Mouse (Mus musculus): ENCODE data around the gene Rhox4b. TPM values are rescaled to one million over a fixed set of nuclear protein-coding genes. Genes with fewer than 3 reads are reported as not detected.
"Not testable (repeated sequence)": the region's sequence is repeated elsewhere in the genome, so short reads cannot be mapped to it uniquely, and the experiment has no call there.

Rhox4b gene
- 0.08 TPM in 1 of 2 replicates, not detected in the other for polyA plus RNA-seq (2014; fragmentation: Nextera tagmentation; extraction: Ambion mirVana)

- not testable (repeated sequence) for H3K27ac ChIP-seq (ENCODE audit: low read depth, low read length); H3K4me1 ChIP-seq (replicated peaks; ENCODE audit: control insufficient read depth, insufficient read depth, low read length); ATAC-seq (replicated peaks; ENCODE audit: low FRiP score); H3K4me2 ChIP-seq; H3K36me3 ChIP-seq (ENCODE audit: control insufficient read depth, insufficient read depth, low read length); H3K27me3 ChIP-seq (replicated peaks; ENCODE audit: control insufficient read depth, insufficient read depth, low read length); H3K4me3 ChIP-seq (ENCODE audit: low read depth, low read length); H3K9me3 ChIP-seq (ENCODE audit: control insufficient read depth, low read length); H3K9ac ChIP-seq (ENCODE audit: low read depth, low read length); DNase-seq (ENCODE audit: low spot score)
- 85% methylated on average over 14 of the region's 15 CpGs for WGBS
Observed at GRCm38 (mm10) chrX:37432194-37432593, at the start of gene Rhox4b. TSS of gene Rhox4b (plus strand) at chrX:37432494.

- not testable (repeated sequence) for H3K4me1 ChIP-seq (replicated peaks; ENCODE audit: control insufficient read depth, insufficient read depth, low read length); H3K27me3 ChIP-seq (replicated peaks; ENCODE audit: control insufficient read depth, insufficient read depth, low read length); H3K27ac ChIP-seq (ENCODE audit: low read depth, low read length); H3K9me3 ChIP-seq (ENCODE audit: control insufficient read depth, low read length); H3K36me3 ChIP-seq (ENCODE audit: control insufficient read depth, insufficient read depth, low read length); H3K4me3 ChIP-seq (ENCODE audit: low read depth, low read length); DNase-seq (ENCODE audit: low spot score); H3K4me2 ChIP-seq; ATAC-seq (replicated peaks; ENCODE audit: low FRiP score); H3K9ac ChIP-seq (ENCODE audit: low read depth, low read length)
- WGBS, result 95% methylated on average over 8 of the region's 16 CpGs
Observed at GRCm38 (mm10) chrX:37390548-37390947, 41.7 kb upstream of the Rhox4b start, which contains the start of gene Rhox4a2. TSS of gene Rhox4a2 (plus strand) at chrX:37390848.

GRCm38 (mm10) chrX:37411767-37412166, 20.5 kb upstream of the Rhox4b start, which contains the start of gene Rhox2b:
TSS of gene Rhox2b (plus strand) at chrX:37412067.
- not testable (repeated sequence) for ATAC-seq (replicated peaks; ENCODE audit: low FRiP score); H3K9me3 ChIP-seq (ENCODE audit: control insufficient read depth, low read length); H3K4me2 ChIP-seq; H3K9ac ChIP-seq (ENCODE audit: low read depth, low read length); H3K36me3 ChIP-seq (ENCODE audit: control insufficient read depth, insufficient read depth, low read length); H3K4me3 ChIP-seq (ENCODE audit: low read depth, low read length); H3K4me1 ChIP-seq (replicated peaks; ENCODE audit: control insufficient read depth, insufficient read depth, low read length); H3K27ac ChIP-seq (ENCODE audit: low read depth, low read length); DNase-seq (ENCODE audit: low spot score); H3K27me3 ChIP-seq (replicated peaks; ENCODE audit: control insufficient read depth, insufficient read depth, low read length)
- WGBS, result no CpG with 5 or more reads among the region's 9 CpGs

- H3K27ac ChIP-seq (ENCODE audit: low read depth, low read length); H3K4me3 ChIP-seq (ENCODE audit: low read depth, low read length); H3K4me2 ChIP-seq; H3K4me1 ChIP-seq (replicated peaks; ENCODE audit: control insufficient read depth, insufficient read depth, low read length); H3K36me3 ChIP-seq (ENCODE audit: control insufficient read depth, insufficient read depth, low read length); H3K9me3 ChIP-seq (ENCODE audit: control insufficient read depth, low read length); ATAC-seq (replicated peaks; ENCODE audit: low FRiP score); H3K9ac ChIP-seq (ENCODE audit: low read depth, low read length); DNase-seq (ENCODE audit: low spot score); H3K27me3 ChIP-seq (replicated peaks; ENCODE audit: control insufficient read depth, insufficient read depth, low read length): not testable (repeated sequence)
- 92% methylated on average over 7 of the region's 10 CpGs for WGBS
Observed at GRCm38 (mm10) chrX:37453380-37453779, 21.1 kb downstream of the Rhox4b start, which contains the start of gene Rhox2c. TSS of gene Rhox2c (plus strand) at chrX:37453680.

GRCm38 (mm10) chrX:37458285-37458684, 26.0 kb downstream of the Rhox4b start, which contains the start of gene Rhox3c:
TSS of gene Rhox3c (plus strand) at chrX:37458585.
- not testable (repeated sequence) for H3K9me3 ChIP-seq (ENCODE audit: control insufficient read depth, low read length); ATAC-seq (replicated peaks; ENCODE audit: low FRiP score); H3K27ac ChIP-seq (ENCODE audit: low read depth, low read length); H3K9ac ChIP-seq (ENCODE audit: low read depth, low read length); H3K36me3 ChIP-seq (ENCODE audit: control insufficient read depth, insufficient read depth, low read length); H3K4me2 ChIP-seq; H3K4me1 ChIP-seq (replicated peaks; ENCODE audit: control insufficient read depth, insufficient read depth, low read length); H3K27me3 ChIP-seq (replicated peaks; ENCODE audit: control insufficient read depth, insufficient read depth, low read length); H3K4me3 ChIP-seq (ENCODE audit: low read depth, low read length); DNase-seq (ENCODE audit: low spot score)
- WGBS, result 89% methylated on average over 3 of the region's 4 CpGs

GRCm38 (mm10) chrX:37480037-37480436, 47.7 kb downstream of the Rhox4b start, which contains the start of gene Rhox4c:
TSS of gene Rhox4c (plus strand) at chrX:37480337.
- H3K27me3 ChIP-seq (replicated peaks; ENCODE audit: control insufficient read depth, insufficient read depth, low read length); H3K27ac ChIP-seq (ENCODE audit: low read depth, low read length); H3K4me3 ChIP-seq (ENCODE audit: low read depth, low read length); ATAC-seq (replicated peaks; ENCODE audit: low FRiP score); H3K4me2 ChIP-seq; H3K36me3 ChIP-seq (ENCODE audit: control insufficient read depth, insufficient read depth, low read length); DNase-seq (ENCODE audit: low spot score); H3K4me1 ChIP-seq (replicated peaks; ENCODE audit: control insufficient read depth, insufficient read depth, low read length); H3K9me3 ChIP-seq (ENCODE audit: control insufficient read depth, low read length); H3K9ac ChIP-seq (ENCODE audit: low read depth, low read length): not testable (repeated sequence)
- WGBS, result 88% methylated on average over 14 of the region's 14 CpGs

Other genes with a start within 250 kb of the Rhox4b start
- 321 and 361 TPM in 2 replicates for gene Ndufa1, start 241.3 kb upstream of the Rhox4b start, polyA plus RNA-seq (2014; fragmentation: Nextera tagmentation; extraction: Ambion mirVana)
- gene Rnf113a1, start 241.2 kb upstream of the Rhox4b start, polyA plus RNA-seq (2014; fragmentation: Nextera tagmentation; extraction: Ambion mirVana), result 8.9 and 9.4 TPM in 2 replicates
- gene Gm9, start 221.5 kb upstream of the Rhox4b start, polyA plus RNA-seq (2014; fragmentation: Nextera tagmentation; extraction: Ambion mirVana), result not detected in 2 replicates
- not detected in 2 replicates for gene Rhox1, start 210.2 kb upstream of the Rhox4b start, polyA plus RNA-seq (2014; fragmentation: Nextera tagmentation; extraction: Ambion mirVana)
- gene Rhox2a, start 187.5 kb upstream of the Rhox4b start, polyA plus RNA-seq (2014; fragmentation: Nextera tagmentation; extraction: Ambion mirVana), result not detected in 2 replicates
- not detected in 2 replicates for gene Rhox3a, start 182.6 kb upstream of the Rhox4b start, polyA plus RNA-seq (2014; fragmentation: Nextera tagmentation; extraction: Ambion mirVana)
- not detected in 2 replicates for gene Rhox4a, start 167.2 kb upstream of the Rhox4b start, polyA plus RNA-seq (2014; fragmentation: Nextera tagmentation; extraction: Ambion mirVana)
- gene Rhox3a2, start 52.5 kb upstream of the Rhox4b start, polyA plus RNA-seq (2014; fragmentation: Nextera tagmentation; extraction: Ambion mirVana), result not detected in 2 replicates
- not detected in 2 replicates for gene Rhox4a2, start 41.6 kb upstream of the Rhox4b start, polyA plus RNA-seq (2014; fragmentation: Nextera tagmentation; extraction: Ambion mirVana)
- not detected in 2 replicates for gene Rhox2b, start 20.4 kb upstream of the Rhox4b start, polyA plus RNA-seq (2014; fragmentation: Nextera tagmentation; extraction: Ambion mirVana)
- 0.38 TPM in 1 of 2 replicates, not detected in the other for gene Rhox2c, start 21.2 kb downstream of the Rhox4b start, polyA plus RNA-seq (2014; fragmentation: Nextera tagmentation; extraction: Ambion mirVana)
- not detected in 2 replicates for gene Rhox3c, start 26.1 kb downstream of the Rhox4b start, polyA plus RNA-seq (2014; fragmentation: Nextera tagmentation; extraction: Ambion mirVana)
- not detected in 2 replicates for gene Rhox4c, start 47.8 kb downstream of the Rhox4b start, polyA plus RNA-seq (2014; fragmentation: Nextera tagmentation; extraction: Ambion mirVana)
- not detected in 2 replicates for gene Rhox2d, start 60.9 kb downstream of the Rhox4b start, polyA plus RNA-seq (2014; fragmentation: Nextera tagmentation; extraction: Ambion mirVana)
- not detected in 2 replicates for gene Rhox4d, start 81.9 kb downstream of the Rhox4b start, polyA plus RNA-seq (2014; fragmentation: Nextera tagmentation; extraction: Ambion mirVana)
- not detected in 2 replicates for gene Rhox2e, start 98.0 kb downstream of the Rhox4b start, polyA plus RNA-seq (2014; fragmentation: Nextera tagmentation; extraction: Ambion mirVana)
- gene Rhox3e, start 109.5 kb downstream of the Rhox4b start, polyA plus RNA-seq (2014; fragmentation: Nextera tagmentation; extraction: Ambion mirVana), result not detected in 2 replicates
- gene Rhox4e, start 124.9 kb downstream of the Rhox4b start, polyA plus RNA-seq (2014; fragmentation: Nextera tagmentation; extraction: Ambion mirVana), result not detected in 2 replicates
- not detected in 2 replicates for gene Rhox2f, start 138.9 kb downstream of the Rhox4b start, polyA plus RNA-seq (2014; fragmentation: Nextera tagmentation; extraction: Ambion mirVana)
- not detected in 2 replicates for gene Rhox3f, start 148.5 kb downstream of the Rhox4b start, polyA plus RNA-seq (2014; fragmentation: Nextera tagmentation; extraction: Ambion mirVana)
- not detected in 2 replicates for gene Rhox4f, start 175.2 kb downstream of the Rhox4b start, polyA plus RNA-seq (2014; fragmentation: Nextera tagmentation; extraction: Ambion mirVana)
- not detected in 2 replicates for gene Rhox3g, start 196.1 kb downstream of the Rhox4b start, polyA plus RNA-seq (2014; fragmentation: Nextera tagmentation; extraction: Ambion mirVana)
- gene Rhox2g, start 211.0 kb downstream of the Rhox4b start, polyA plus RNA-seq (2014; fragmentation: Nextera tagmentation; extraction: Ambion mirVana), result not detected in 2 replicates
- gene Rhox4g, start 218.8 kb downstream of the Rhox4b start, polyA plus RNA-seq (2014; fragmentation: Nextera tagmentation; extraction: Ambion mirVana), result not detected in 2 replicates
- not detected in 2 replicates for gene Rhox3h, start 236.3 kb downstream of the Rhox4b start, polyA plus RNA-seq (2014; fragmentation: Nextera tagmentation; extraction: Ambion mirVana)
- not detected in 2 replicates for gene Rhox2h, start 240.8 kb downstream of the Rhox4b start, polyA plus RNA-seq (2014; fragmentation: Nextera tagmentation; extraction: Ambion mirVana)

Measured in liver, embryonic 11.5 days (tissue).